In genomic region chr11:120729432-120730050, GRCm38 (mm10) we compare ENCODE assay signal across 8 mouse cellular contexts. TPM values are rescaled to one million over a fixed set of nuclear protein-coding genes. Genes with fewer than 3 reads are reported as not detected.
DNase-seq lines count a peak whose midpoint lies in the region; ATAC-seq lines count a peak whose summit lies in the region.
"Not testable (repeated sequence)": the region's sequence is repeated elsewhere in the genome, so short reads cannot be mapped to it uniquely, and the experiment has no call there.

No protein-coding gene starts in this region.

- H3K36me3 ChIP-seq in forebrain, embryonic 15.5 days; hindbrain, embryonic 11.5 days (ENCODE audit: control insufficient read depth, insufficient read depth, low read length); kidney, embryonic 16.5 days (ENCODE audit: insufficient read depth, low read length); liver, embryonic 16.5 days (ENCODE audit: control insufficient read depth, insufficient read depth); midbrain, embryonic 12.5 days: not testable (repeated sequence)

- not testable (repeated sequence) for H3K9ac ChIP-seq in forebrain, embryonic 15.5 days (replicated peaks); hindbrain, embryonic 11.5 days (ENCODE audit: low read depth, low read length); liver, embryonic 16.5 days (ENCODE audit: low read depth, low read length); midbrain, embryonic 12.5 days (replicated peaks)
- H3K9ac ChIP-seq in kidney, embryonic 16.5 days (replicated peaks; ENCODE audit: low read length) = peak overlapping the region; percentile 50; the same call in 1 of the 2 replicates

- not testable (repeated sequence) for H3K27me3 ChIP-seq in forebrain, embryonic 15.5 days; hindbrain, embryonic 11.5 days (ENCODE audit: control insufficient read depth, insufficient read depth, low read length); kidney, embryonic 16.5 days (ENCODE audit: insufficient read depth, low read length); liver, embryonic 16.5 days (ENCODE audit: control insufficient read depth, insufficient read depth, low read depth, low read length)
- peaks cover 54% of the 10 kb centered on the region for H3K27me3 ChIP-seq in midbrain, embryonic 12.5 days

- not testable (repeated sequence) for H3K4me1 ChIP-seq in forebrain, embryonic 15.5 days; hindbrain, embryonic 11.5 days (replicated peaks; ENCODE audit: control insufficient read depth, insufficient read depth, low read length); liver, embryonic 16.5 days (ENCODE audit: control insufficient read depth, low read depth, low read length)
- peaks cover 11% of the 10 kb centered on the region; the same call in 1 of the 2 replicates for H3K4me1 ChIP-seq in kidney, embryonic 16.5 days (ENCODE audit: insufficient read depth, low read length)
- peaks cover 16% of the 10 kb centered on the region for H3K4me1 ChIP-seq in midbrain, embryonic 12.5 days

- WGBS in forebrain, embryonic 15.5 days = 5% methylated on average over 18 of the region's 21 CpGs
- WGBS in hindbrain, embryonic 11.5 days = 1% methylated on average over 17 of the region's 21 CpGs
- 2% methylated on average over 17 of the region's 21 CpGs for WGBS in kidney, embryonic 16.5 days
- 2% methylated on average over 17 of the region's 21 CpGs for WGBS in liver, embryonic 16.5 days (ENCODE audit: insufficient replicate concordance)
- WGBS in midbrain, embryonic 12.5 days = 4% methylated on average over 18 of the region's 21 CpGs

- H3K27ac ChIP-seq in forebrain, embryonic 15.5 days (replicated peaks); hindbrain, embryonic 11.5 days (ENCODE audit: low read depth, low read length); kidney, embryonic 16.5 days (ENCODE audit: low read length); liver, embryonic 16.5 days (ENCODE audit: low read length); midbrain, embryonic 12.5 days (replicated peaks): not testable (repeated sequence)

- peak overlapping the region; percentile 19; the same call in 1 of the 2 replicates for H3K4me2 ChIP-seq in forebrain, embryonic 15.5 days (replicated peaks)
- peak overlapping the region; percentile 23; the same call in 1 of the 2 replicates for H3K4me2 ChIP-seq in hindbrain, embryonic 11.5 days (replicated peaks; ENCODE audit: low read depth, low read length)
- peak overlapping the region; percentile 50 for H3K4me2 ChIP-seq in kidney, embryonic 16.5 days (replicated peaks; ENCODE audit: low read depth, low read length)
- peak overlapping the region; percentile 30 for H3K4me2 ChIP-seq in liver, embryonic 16.5 days (ENCODE audit: low read depth, low read length)
- peak overlapping the region; percentile 36 for H3K4me2 ChIP-seq in midbrain, embryonic 12.5 days (replicated peaks)

- H3K9me3 ChIP-seq in forebrain, embryonic 15.5 days; hindbrain, embryonic 11.5 days (ENCODE audit: control insufficient read depth, low read length); kidney, embryonic 16.5 days (ENCODE audit: low read length); liver, embryonic 16.5 days (replicated peaks; ENCODE audit: control insufficient read depth, low read length); midbrain, embryonic 12.5 days: not testable (repeated sequence)

- H3K4me3 ChIP-seq in forebrain, embryonic 15.5 days; hindbrain, embryonic 11.5 days (ENCODE audit: low read depth, low read length); liver, embryonic 16.5 days (ENCODE audit: low read depth, low read length): not testable (repeated sequence)
- peak overlapping the region; percentile 19 for H3K4me3 ChIP-seq in kidney, embryonic 16.5 days (ENCODE audit: low read length)
- 0 out of 2 replicates have a peak overlapping the region, but pooled peaks have one; percentile 1 for H3K4me3 ChIP-seq in midbrain, embryonic 12.5 days

- ATAC-seq in CD4-positive, CD25-positive, alpha-beta regulatory T cell, adult 4 months = peak; percentile 33
- ATAC-seq in forebrain, embryonic 15.5 days (replicated peaks); hindbrain, embryonic 11.5 days (ENCODE audit: low FRiP score); kidney, embryonic 16.5 days (ENCODE audit: low FRiP score, low TSS enrichment); midbrain, embryonic 12.5 days (ENCODE audit: low FRiP score, low read depth): not testable (repeated sequence)
- peak; percentile 50 for ATAC-seq in liver, embryonic 16.5 days (ENCODE audit: low read depth)

- DNase-seq in cerebellum, adult 9-10 months = peak; percentile 19
- DNase-seq in hindbrain, embryonic 11.5 days (ENCODE audit: low spot score) = peak; percentile 72
- DNase-seq in spleen, adult 18-20 months = peak; percentile 35 to 59

RNA-seq across cellular contexts. Expression of gene Cbr2, which starts 2.4 kb away (rescaled TPM):
- polyA plus RNA-seq in CD4-positive, CD25-positive, alpha-beta regulatory T cell, adult 4 months (2017; shearing (Covaris generic)) = not detected
- 0.64 and 0.69 TPM in 2 replicates for polyA plus RNA-seq in forebrain, embryonic 15.5 days (2015; fragmentation: Nextera tagmentation; extraction: Ambion mirVana)
- 0.82 and 1.6 TPM in 2 replicates for polyA plus RNA-seq in hindbrain, embryonic 11.5 days (2014; fragmentation: Nextera tagmentation; extraction: Ambion mirVana)
- polyA plus RNA-seq in kidney, embryonic 16.5 days (2015; fragmentation: Nextera tagmentation; extraction: Ambion mirVana) = 2.1 and 4.3 TPM in 2 replicates
- polyA plus RNA-seq in liver, embryonic 16.5 days (2015; fragmentation: Nextera tagmentation; extraction: Ambion mirVana) = 0.31 TPM in 1 of 2 replicates, not detected in the other
- polyA plus RNA-seq in midbrain, embryonic 12.5 days (2016; fragmentation: Nextera tagmentation; extraction: Ambion mirVana) = 2.0 and 2.3 TPM in 2 replicates

RNA-seq across cellular contexts. Expression of gene Dcxr, which starts 2.5 kb away (rescaled TPM):
- 10 to 100 TPM; 15.1 to 17.4 TPM for polyA plus RNA-seq in CD4-positive, CD25-positive, alpha-beta regulatory T cell, adult 4 months (2017; shearing (Covaris generic))
- polyA plus RNA-seq in forebrain, embryonic 15.5 days (2015; fragmentation: Nextera tagmentation; extraction: Ambion mirVana) = 9.0 and 9.3 TPM in 2 replicates
- 14.3 and 15.2 TPM in 2 replicates for polyA plus RNA-seq in hindbrain, embryonic 11.5 days (2014; fragmentation: Nextera tagmentation; extraction: Ambion mirVana)
- polyA plus RNA-seq in kidney, embryonic 16.5 days (2015; fragmentation: Nextera tagmentation; extraction: Ambion mirVana) = 49.4 and 56.5 TPM in 2 replicates
- 23.4 and 27.9 TPM in 2 replicates for polyA plus RNA-seq in liver, embryonic 16.5 days (2015; fragmentation: Nextera tagmentation; extraction: Ambion mirVana)
- polyA plus RNA-seq in midbrain, embryonic 12.5 days (2016; fragmentation: Nextera tagmentation; extraction: Ambion mirVana) = 11.8 and 14.6 TPM in 2 replicates

RNA-seq across cellular contexts. Expression of gene Rac3, which starts 8.3 kb away (rescaled TPM):
- polyA plus RNA-seq in CD4-positive, CD25-positive, alpha-beta regulatory T cell, adult 4 months (2017; shearing (Covaris generic)) = not detected
- 245 and 251 TPM in 2 replicates for polyA plus RNA-seq in forebrain, embryonic 15.5 days (2015; fragmentation: Nextera tagmentation; extraction: Ambion mirVana)
- polyA plus RNA-seq in hindbrain, embryonic 11.5 days (2014; fragmentation: Nextera tagmentation; extraction: Ambion mirVana) = 17.6 and 18.2 TPM in 2 replicates
- polyA plus RNA-seq in kidney, embryonic 16.5 days (2015; fragmentation: Nextera tagmentation; extraction: Ambion mirVana) = 32.5 and 38.7 TPM in 2 replicates
- polyA plus RNA-seq in liver, embryonic 16.5 days (2015; fragmentation: Nextera tagmentation; extraction: Ambion mirVana) = 0.77 and 0.80 TPM in 2 replicates
- polyA plus RNA-seq in midbrain, embryonic 12.5 days (2016; fragmentation: Nextera tagmentation; extraction: Ambion mirVana) = 70.5 and 74.2 TPM in 2 replicates

RNA-seq across cellular contexts. Expression of gene Lrrc45, which starts 15.8 kb away (rescaled TPM):
- 10 to 100 TPM; 26.8 to 34.4 TPM for polyA plus RNA-seq in CD4-positive, CD25-positive, alpha-beta regulatory T cell, adult 4 months (2017; shearing (Covaris generic))
- polyA plus RNA-seq in forebrain, embryonic 15.5 days (2015; fragmentation: Nextera tagmentation; extraction: Ambion mirVana) = 94.1 and 94.8 TPM in 2 replicates
- polyA plus RNA-seq in hindbrain, embryonic 11.5 days (2014; fragmentation: Nextera tagmentation; extraction: Ambion mirVana) = 30.7 and 34.4 TPM in 2 replicates
- 69.2 and 71.3 TPM in 2 replicates for polyA plus RNA-seq in kidney, embryonic 16.5 days (2015; fragmentation: Nextera tagmentation; extraction: Ambion mirVana)
- 9.0 and 9.7 TPM in 2 replicates for polyA plus RNA-seq in liver, embryonic 16.5 days (2015; fragmentation: Nextera tagmentation; extraction: Ambion mirVana)
- 74.5 and 75.1 TPM in 2 replicates for polyA plus RNA-seq in midbrain, embryonic 12.5 days (2016; fragmentation: Nextera tagmentation; extraction: Ambion mirVana)

RNA-seq across cellular contexts. Expression of gene Cenpx, which starts 16.0 kb away (rescaled TPM):
- 100 to 1,000 TPM; 152 to 156 TPM for polyA plus RNA-seq in CD4-positive, CD25-positive, alpha-beta regulatory T cell, adult 4 months (2017; shearing (Covaris generic))
- 97.9 and 103 TPM in 2 replicates for polyA plus RNA-seq in forebrain, embryonic 15.5 days (2015; fragmentation: Nextera tagmentation; extraction: Ambion mirVana)
- polyA plus RNA-seq in hindbrain, embryonic 11.5 days (2014; fragmentation: Nextera tagmentation; extraction: Ambion mirVana) = 115 and 121 TPM in 2 replicates
- 151 TPM in 2 replicates for polyA plus RNA-seq in kidney, embryonic 16.5 days (2015; fragmentation: Nextera tagmentation; extraction: Ambion mirVana)
- 78.1 and 87.1 TPM in 2 replicates for polyA plus RNA-seq in liver, embryonic 16.5 days (2015; fragmentation: Nextera tagmentation; extraction: Ambion mirVana)
- 120 and 121 TPM in 2 replicates for polyA plus RNA-seq in midbrain, embryonic 12.5 days (2016; fragmentation: Nextera tagmentation; extraction: Ambion mirVana)

Comparison
In these comparisons a context has a peak if more than half of its experiments do, and no peak if none do; other contexts are left out.
1. DNase-seq: peak in every context shown above with its lines; median percentile 72 in hindbrain, embryonic 11.5 days; 47 in spleen, adult 18-20 months; 19 in cerebellum, adult 9-10 months.
2. RNA of gene Rac3, which starts 8.3 kb away (polyA plus RNA-seq): 245 to 251 TPM in forebrain, embryonic 15.5 days, 70.5 to 74.2 TPM in midbrain, embryonic 12.5 days, 32.5 to 38.7 TPM in kidney, embryonic 16.5 days and 17.6 to 18.2 TPM in hindbrain, embryonic 11.5 days; 0.77 to 0.80 TPM in liver, embryonic 16.5 days and not detected in CD4-positive, CD25-positive, alpha-beta regulatory T cell, adult 4 months; every median in the first group is over 10 times any median in the second.
3. Peak in every context shown above with its lines, with median percentiles within 50 percentile points of each other: H3K4me2 ChIP-seq.